Mouse (Mus musculus) left cerebral cortex, postnatal 10 days (tissue): ENCODE measurements around the gene Cacng2. TPM values are rescaled to one million over a fixed set of nuclear protein-coding genes. Genes with fewer than 3 reads are reported as not detected.

Experiments
- DNase-seq, 2 experiments: peaks; one replicate each; pipeline ENCODE4 v3.0.0; 2021 to 2022; ENCODE audit warnings: low spot score in 2 of 2, mixed read lengths in 1 of 2; ENCODE audit errors: extremely low spot score in 1 of 2
- intact Hi-C: fragments of 180-260 bp; cut with DNase I; formaldehyde crosslinking; loops from one replicate; pipeline ENCODE4 v1.15.1; 2025
- total RNA-seq, 2 experiments: library from RNA; stranded (reverse); gene quantifications; 2 replicates each; pipeline ENCODE4 v1.2.3; 2021

The Cacng2 gene
- total RNA-seq, 2 experiments from 2014 or later, result 53.3 to 55.1 TPM

DNA sequence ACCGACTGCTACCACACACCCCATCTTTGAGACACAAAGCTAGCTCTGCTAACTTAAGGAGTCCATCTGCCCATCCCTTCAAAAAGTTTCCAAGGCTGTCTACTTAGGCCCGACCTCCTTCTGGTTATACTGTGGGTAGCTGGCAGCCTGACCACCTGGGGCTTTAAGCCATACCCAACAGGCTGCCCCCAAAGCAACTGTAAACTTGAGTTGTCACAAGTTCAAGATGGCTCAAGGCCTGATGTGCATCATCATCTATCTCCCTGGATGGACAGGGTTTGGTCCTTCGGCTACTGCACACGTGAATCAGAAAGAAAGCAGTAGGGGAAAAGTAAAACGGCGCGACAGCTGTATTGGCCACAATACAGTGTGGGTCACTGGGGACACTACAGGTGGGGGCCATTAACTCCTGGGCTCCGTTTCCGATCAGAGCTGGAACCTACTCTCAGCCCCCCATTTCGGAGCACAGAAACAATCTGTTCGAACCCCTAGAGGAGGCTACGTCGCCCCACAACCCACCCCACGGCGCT lies 149.8 kb downstream of the Cacng2 start:
- no peak for DNase-seq
- intact Hi-C loops, result no loop called here

DNA sequence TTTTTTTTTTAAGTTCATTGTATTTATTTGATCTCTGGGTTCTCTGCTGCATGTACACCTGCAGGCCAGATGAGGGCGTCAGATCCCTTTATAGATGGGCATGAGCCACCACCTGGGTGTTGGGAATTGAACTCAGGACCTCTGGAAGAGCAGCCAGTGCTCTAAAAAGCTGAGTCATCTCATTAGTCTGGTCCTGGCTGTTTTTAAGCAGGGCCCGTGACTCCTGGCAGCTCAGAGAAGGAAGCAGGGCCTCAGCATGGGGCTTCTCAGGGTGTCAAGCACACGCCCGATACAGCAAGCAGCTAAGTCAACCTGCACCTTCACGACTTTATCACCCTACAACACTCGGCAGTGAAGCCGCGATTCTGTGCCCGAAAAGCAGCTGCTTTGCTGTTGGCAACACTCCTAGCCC lies 154.7 kb downstream of the Cacng2 start:
- intact Hi-C loops, result no loop called here

DNA sequence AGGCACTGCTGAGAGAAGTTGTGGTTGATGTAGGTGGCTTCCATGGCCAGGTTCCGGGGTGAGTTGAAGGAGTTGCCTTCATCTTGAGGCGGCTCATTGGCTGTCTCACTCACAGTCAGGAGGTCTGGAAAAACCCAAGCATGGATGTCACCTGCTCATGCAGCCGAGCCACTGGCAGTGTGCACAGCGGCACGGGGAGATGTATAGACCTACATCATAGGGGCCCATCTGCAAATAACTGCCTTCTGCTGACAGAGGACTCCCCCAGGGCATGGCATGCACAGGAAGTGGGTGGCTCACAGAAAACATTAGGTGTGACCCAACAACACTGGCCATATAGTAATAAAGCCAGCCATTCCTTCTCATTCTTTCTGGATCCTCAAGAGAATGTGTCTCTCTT lies 157.4 kb downstream of the Cacng2 start:
- intact Hi-C loops, result no loop called here
- DNase-seq, result no peak

More for the DNA sequence above, 154.7 kb downstream of the Cacng2 start:
- DNase-seq, result no peak

DNA sequence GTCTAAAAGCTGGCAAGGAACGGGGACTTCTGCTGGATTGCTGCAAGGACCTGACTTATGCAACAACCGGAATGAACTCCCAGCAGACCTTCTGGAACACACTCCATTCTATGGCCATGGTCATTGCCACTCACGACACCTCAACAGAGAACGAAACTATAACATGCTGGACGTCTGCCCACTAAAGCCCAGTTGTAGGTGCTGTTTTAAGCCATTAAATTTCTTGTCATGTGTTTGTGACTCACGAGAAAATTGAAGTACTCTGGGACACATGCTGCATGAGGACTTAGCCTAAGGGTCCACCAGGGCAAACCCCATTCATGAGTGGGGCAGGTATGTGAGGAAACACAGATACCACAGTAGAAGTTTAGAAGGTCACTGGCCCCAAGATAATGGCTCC lies 159.1 kb downstream of the Cacng2 start:
- DNase-seq, result no peak
- intact Hi-C loops, result no loop called here

DNA sequence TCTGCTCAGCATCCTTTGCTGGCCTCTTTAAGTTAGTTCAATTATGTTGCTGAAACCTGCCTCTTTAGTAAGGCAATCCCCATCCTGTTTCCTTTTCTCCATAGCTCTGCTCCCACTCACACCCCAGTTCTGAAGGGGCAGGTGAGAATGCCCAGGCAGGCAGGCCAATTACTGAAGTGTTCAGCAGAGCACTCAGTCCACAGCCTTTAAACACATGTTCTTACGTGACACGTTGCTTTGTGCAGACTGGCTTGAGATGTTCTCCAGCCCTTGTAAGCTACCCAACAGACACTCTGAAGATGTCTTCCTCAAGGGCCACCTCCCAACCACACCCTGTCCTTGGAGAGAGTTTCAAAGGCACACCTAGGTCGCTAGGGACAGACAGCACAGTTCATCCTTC lies 161.8 kb downstream of the Cacng2 start:
- intact Hi-C loops, result no loop called here

DNA sequence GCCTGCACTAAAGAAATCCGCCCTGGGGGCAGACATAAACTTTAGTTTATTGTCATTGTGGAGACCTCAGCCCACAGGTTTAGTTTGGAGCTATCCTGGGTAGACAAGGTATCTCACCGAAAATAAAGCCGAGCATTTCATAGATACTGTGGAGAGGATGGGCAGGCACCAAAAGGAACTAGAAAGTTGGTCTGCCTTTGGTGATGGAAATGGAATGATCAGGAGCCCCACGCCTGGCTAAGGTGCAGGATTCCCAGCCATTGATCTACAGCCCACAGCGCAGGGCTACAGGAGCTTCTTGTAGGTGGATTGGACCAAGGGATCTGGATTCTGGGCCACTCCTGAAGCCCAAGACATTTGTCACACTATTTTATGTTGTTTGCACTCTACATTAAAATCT lies 162.2 kb downstream of the Cacng2 start:
- no peak for DNase-seq
- intact Hi-C loops, result no loop called here

More for the DNA sequence above, 161.8 kb downstream of the Cacng2 start:
- DNase-seq, result no peak

DNA sequence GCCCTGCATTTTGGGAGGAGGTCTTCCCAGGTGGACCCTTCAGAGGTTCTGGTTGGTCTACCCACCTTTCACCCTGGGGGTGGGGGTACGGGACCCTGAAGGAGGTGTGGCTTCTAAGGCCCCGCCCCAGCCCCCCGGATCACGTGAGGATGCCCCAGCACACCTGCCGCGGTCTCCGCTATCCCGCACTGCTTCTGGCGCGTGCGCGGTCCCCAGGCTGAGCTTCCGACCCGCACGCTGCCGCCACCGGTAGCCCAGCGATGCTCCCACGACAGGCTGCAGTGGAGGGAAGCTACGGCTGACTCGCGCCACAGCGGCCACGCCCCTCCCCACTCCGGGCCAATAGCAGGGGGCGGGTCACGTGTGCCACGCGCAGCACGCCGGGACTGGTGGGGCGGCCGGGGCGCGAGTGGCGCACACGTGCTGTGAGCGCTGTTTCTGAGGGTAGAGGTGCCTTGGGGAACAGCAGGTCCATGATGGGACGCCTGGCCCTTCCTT lies 163.4 kb downstream of the Cacng2 start, which contains the start of gene Foxred2:
Gene Foxred2 (minus strand): TSS at position 319 of the 498 bp plus-strand sequence.
- DNase-seq, result peak; percentile 84 to 94
- intact Hi-C loops, result no loop called here

DNA sequence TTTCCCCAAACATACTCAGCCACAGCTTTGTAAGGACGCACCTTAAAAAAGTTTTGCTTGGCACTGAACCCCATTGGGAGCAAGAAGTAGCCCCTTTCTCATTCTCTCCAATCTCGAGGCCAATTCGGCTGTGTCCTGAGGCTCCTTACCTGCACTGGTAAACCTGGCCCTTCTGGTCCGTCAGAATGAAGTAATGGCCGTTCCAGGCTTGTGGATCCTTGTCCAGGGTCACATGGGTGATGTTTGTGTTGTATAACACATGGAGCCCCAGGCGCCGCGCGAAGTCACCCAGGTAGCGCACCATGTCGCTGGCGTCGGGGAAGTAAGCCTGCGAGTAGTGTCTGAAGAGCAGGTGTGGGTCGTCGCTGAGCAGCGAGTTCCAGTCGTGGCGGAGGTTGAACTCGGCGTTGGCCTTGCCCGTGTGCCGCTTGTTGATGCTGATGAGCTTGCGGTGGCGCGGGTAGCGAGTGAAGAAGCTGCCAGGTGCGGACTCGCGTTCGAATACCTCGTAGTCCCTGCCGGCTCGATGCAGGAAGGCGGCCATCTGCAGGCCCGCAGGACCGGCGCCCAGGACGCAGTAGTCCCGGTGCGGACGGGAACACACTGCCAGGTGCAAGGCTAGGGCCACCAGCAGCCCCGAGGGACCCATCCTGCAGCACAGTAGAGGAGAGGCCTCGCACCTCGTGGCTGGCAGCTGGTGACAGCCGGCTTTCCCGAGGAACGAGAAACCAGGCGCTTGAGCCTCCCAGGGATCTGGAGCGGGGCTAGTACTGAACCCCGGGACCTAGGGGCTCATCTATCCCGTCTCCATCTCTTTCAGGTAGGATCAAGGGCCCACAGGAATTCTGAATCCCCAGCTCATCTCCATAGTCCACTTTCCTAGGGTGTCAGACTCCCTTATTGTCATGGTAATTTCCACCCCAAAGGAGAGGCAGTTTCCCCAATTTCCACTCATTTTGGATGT lies 164.1 kb downstream of the Cacng2 start:
- peak in 1 of 2 experiments; percentile 50 for DNase-seq
- intact Hi-C loops, result no loop called here

DNA sequence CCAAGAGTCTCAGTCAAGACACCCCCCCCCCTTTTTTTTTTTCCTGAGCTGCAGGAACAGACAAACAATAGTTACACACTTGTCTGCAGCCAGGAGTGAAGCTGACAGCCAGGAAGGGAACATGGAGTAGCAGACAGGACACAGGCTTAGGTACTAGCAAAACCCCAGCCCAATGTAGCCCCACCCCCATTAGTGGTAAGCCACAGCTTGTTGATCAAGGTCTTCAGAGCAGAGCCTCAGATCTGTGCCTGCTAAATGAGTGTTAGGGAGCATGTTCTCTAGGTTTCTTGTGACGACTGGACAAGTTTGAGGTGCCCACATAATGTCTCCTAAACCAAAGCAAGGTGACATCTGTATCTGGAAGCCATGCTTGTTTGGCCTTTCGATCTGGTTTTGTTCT lies 165.5 kb downstream of the Cacng2 start:
- intact Hi-C loops, result no loop called here
- no peak for DNase-seq

DNA sequence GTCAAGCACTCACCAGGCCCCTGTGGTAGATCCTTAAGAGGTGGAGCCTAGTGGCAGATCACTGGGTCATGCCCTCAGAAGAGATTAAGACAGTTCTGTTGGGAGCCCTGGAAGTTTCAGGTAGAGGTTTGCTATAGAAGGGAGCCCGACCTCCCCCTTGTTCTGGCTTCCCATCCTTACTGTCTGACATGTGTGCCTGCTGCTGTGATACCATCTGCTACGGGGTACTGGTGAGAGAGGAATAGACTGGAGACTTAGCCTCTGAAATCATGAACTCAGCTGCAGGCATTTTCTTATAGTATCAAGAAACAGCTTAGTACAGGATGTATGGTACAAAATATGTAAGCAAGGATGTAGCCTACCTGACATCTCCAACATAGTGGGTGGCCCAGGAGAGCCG lies 166.9 kb downstream of the Cacng2 start:
- intact Hi-C loops, result no loop called here
- DNase-seq, result no peak

DNA sequence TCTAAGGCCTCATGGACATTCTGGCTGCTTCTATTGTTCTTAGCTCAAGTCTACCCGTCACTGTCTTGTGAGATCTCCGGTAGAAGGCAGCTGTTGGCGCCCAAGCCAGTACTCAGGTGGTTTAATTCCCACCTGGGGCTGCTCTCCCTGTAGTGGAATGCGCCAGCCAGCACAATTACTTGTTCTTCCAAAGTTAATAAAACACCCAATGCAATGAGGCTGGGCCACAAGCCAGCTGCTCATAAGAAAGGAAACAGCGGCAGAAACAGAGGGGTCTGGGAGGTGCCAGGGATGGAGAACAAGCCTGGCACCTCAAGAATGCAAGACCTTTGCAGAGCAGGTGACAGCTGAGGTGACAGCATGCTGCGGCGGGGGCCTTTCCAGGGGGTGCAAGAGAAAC lies 170.8 kb downstream of the Cacng2 start:
- no peak for DNase-seq
- intact Hi-C loops, result no loop called here

DNA sequence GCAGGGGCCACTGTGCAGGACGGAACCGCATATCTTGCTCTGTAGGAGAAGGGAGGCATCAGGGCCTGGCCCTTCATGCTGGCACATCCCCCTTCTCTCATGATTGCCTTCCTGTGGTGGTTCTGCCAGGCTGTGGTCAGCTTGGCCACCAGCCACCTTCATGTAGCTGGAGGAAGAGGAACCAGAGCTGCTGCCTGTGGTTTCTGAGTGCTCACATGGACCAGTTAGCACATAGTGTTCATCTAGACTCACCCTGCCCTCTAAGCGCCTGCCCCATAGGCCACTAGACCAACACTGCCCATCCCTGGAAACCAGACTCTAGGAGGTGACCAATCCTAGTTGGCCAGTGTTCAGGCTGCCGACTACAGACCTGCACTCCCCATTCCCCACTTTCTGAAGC lies 174.1 kb downstream of the Cacng2 start:
- peak in 1 of 2 experiments; percentile 58 for DNase-seq
- intact Hi-C loops, result no loop called here

Other genes with a start within 250 kb of the Cacng2 start
- gene Txn2, start 191.0 kb downstream of the Cacng2 start, total RNA-seq, result 100 to 1,000 TPM; 108 to 115 TPM
- gene Foxred2, start 163.3 kb downstream of the Cacng2 start, total RNA-seq, result 10 to 100 TPM; 13.8 to 14.8 TPM
- gene Eif3d, start 149.2 kb downstream of the Cacng2 start, total RNA-seq, result 100 to 1,000 TPM; 115 to 116 TPM
- gene Ift27, start 54.1 kb upstream of the Cacng2 start, total RNA-seq, result 10 to 100 TPM; 39.3 to 39.9 TPM
- gene Pvalb, start 86.4 kb upstream of the Cacng2 start, total RNA-seq, result 1 to 10 TPM; 4.4 to 5.0 TPM
- gene Ncf4, start 124.8 kb upstream of the Cacng2 start, total RNA-seq, result 1 to 10 TPM in 1 of 2 experiments, under 1 TPM in 1; 0.89 to 1.0 TPM
- under 1 TPM; 0.69 to 0.77 TPM for gene Csf2rb2, start 185.7 kb upstream of the Cacng2 start, total RNA-seq
- gene Csf2rb, start 205.7 kb upstream of the Cacng2 start, total RNA-seq, result 1 to 10 TPM; 2.3 TPM